Mouse (Mus musculus) cerebral cortex, adult 2 months (tissue): ENCODE results near the gene Pth2.

ENCODE experiments used
- whole genome bisulfite sequencing: fragments of 180-500 bp; shearing (Covaris S2); methylation state at CpG from one replicate; pipeline ENCODE4 v1.1.7; 2018; 5-methylcytosine and 5-hydroxymethylcytosine counted together

Gene Pth2

GRCm38 (mm10) chr7:45196994-45197393 is 16.2 kb downstream of the Pth2 start:
- 53% methylated on average over 5 of the region's 5 CpGs for WGBS

DNA sequence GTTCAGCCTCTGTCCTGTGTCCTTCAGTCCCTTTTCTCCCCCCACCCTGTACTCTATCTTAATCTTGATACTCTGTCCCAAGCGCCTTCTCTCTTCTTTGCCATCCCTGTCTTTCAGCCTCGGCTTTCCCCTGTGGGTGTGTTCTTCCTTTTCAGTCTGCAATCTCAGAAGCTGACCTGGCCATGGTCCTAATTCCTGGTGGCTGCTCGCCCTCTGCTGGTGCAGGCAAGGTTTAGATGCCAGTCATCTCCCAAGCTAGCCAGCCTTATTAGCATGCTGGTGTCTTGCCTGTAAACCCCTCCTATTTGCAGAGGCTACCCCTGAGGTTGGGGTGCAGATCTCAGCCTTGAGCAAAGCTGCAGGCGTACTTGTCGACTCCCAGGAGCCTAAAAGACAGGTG is 17.6 kb downstream of the Pth2 start:
- WGBS: 14% methylated on average over 5 of the region's 5 CpGs

- 49% methylated on average over 11 of the region's 11 CpGs for WGBS
These were observed 18.2 kb downstream of the Pth2 start for GRCm38 (mm10) chr7:45198961-45199360.

- WGBS: 30% methylated on average over 10 of the region's 10 CpGs
These were observed 21.9 kb downstream of the Pth2 start for GRCm38 (mm10) chr7:45202654-45203053.

- 7% methylated on average over 44 of the region's 44 CpGs for WGBS
These were observed 23.8 kb downstream of the Pth2 start, which contains the start of gene Ccdc155 for GRCm38 (mm10) chr7:45204380-45205143. TSS of gene Ccdc155 (minus strand) at chr7:45204892.

GRCm38 (mm10) chr7:45208260-45208659 is 27.5 kb downstream of the Pth2 start:
- 74% methylated on average over 6 of the region's 6 CpGs for WGBS

DNA sequence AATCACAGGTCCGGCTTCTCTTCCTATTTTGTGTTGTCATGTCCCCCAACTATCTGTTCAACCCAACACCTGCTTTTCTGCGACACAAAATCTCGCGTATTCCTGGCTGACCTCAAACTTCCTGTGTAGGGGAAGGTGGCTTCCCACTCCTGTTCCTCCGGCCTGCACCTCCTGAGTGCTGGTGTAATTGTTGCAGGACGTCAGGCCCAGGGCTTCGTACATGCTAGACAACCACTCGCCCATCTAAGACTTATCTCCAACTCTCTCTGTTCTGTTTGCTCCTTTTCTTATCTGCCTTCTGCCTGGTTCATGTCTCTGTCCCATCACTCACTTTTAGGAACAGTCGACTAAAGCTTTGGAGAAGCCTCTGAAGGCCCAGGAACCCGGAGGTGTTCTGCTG is 30.3 kb downstream of the Pth2 start:
- WGBS: 77% methylated on average over 10 of the region's 10 CpGs

- 10% methylated on average over 17 of the region's 17 CpGs for WGBS
These were observed 31.1 kb downstream of the Pth2 start, which contains the start of gene Dkkl1 for GRCm38 (mm10) chr7:45211851-45212251. TSS of gene Dkkl1 (minus strand) at chr7:45212147.

DNA sequence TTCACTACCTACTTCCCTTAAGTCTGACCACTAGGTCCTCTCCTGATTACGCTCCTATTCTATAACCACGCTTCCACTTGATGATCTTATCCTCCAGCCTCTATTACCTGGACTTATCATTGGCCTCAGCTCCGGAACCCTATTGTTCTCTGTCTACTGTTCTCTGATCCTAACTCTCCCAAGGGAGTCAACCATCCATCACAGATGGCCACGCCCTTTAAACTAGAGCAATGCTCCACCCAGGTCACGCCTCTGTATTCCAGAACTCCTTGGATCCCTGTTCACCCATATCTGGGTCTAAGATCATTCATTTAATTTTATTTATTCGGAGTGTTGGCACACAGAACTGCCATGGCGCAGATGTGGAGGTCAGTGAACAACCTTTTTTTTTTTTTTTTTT is 31.6 kb downstream of the Pth2 start:
- WGBS: 82% methylated on average over 7 of the region's 7 CpGs

- WGBS: 81% methylated on average over 5 of the region's 5 CpGs
These were observed 32.9 kb downstream of the Pth2 start for GRCm38 (mm10) chr7:45213708-45214107.

GRCm38 (mm10) chr7:45215673-45216441 is 35.1 kb downstream of the Pth2 start, which contains the start of gene Tead2:
TSS of gene Tead2 (plus strand) at chr7:45215753.
- WGBS: 3% methylated on average over 55 of the region's 55 CpGs

- WGBS: 17% methylated on average over 13 of the region's 13 CpGs
These were observed 35.8 kb downstream of the Pth2 start for GRCm38 (mm10) chr7:45216442-45217183.

- 91% methylated on average over 2 of the region's 2 CpGs for WGBS
These were observed 40.9 kb downstream of the Pth2 start for GRCm38 (mm10) chr7:45221680-45222079.

DNA sequence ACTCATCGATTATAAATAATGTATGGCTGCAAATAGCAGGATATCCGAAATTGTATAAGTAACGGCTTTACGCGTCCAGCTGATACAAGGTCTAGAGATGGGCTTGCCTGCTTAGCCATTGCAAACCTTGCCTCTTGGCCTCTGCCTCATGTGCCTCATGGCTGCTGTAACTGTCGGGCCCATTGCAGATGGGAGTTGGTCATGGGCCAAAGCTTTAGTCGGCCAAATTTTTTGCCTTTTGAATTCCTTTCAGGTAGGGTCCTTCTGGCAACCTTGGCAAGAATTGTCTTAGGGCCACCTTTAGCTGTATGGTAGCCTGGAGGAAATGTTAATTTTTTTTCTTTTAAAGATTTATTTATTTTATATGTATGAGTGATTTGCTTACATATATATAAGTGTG is 44.0 kb downstream of the Pth2 start:
- WGBS: 89% methylated on average over 7 of the region's 7 CpGs

- 98% methylated on average over 5 of the region's 5 CpGs for WGBS
These were observed 45.6 kb downstream of the Pth2 start for GRCm38 (mm10) chr7:45226421-45226820.

DNA sequence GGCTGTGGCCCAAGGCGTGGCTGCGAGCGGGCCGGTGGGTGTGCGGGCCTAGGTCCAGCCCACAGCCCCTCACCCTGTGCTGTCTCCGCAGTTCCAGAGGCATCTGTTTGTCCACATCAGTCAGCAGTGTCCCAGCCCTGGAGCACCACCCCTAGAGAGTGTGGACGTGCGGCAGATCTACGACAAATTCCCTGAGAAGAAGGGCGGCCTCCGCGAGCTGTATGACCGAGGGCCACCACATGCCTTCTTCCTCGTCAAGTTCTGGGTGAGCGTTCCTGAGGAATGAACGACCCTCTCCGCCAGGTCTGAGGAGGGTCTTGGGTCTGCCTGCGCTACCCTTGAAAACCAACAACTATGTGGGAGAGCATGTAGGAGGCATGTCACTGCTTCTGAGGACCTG is 47.8 kb downstream of the Pth2 start:
- 95% methylated on average over 18 of the region's 18 CpGs for WGBS

GRCm38 (mm10) chr7:45229046-45229445 is 48.3 kb downstream of the Pth2 start:
- WGBS: 97% methylated on average over 8 of the region's 8 CpGs

- 93% methylated on average over 7 of the region's 7 CpGs for WGBS
These were observed 48.8 kb downstream of the Pth2 start for GRCm38 (mm10) chr7:45229459-45230203.

DNA sequence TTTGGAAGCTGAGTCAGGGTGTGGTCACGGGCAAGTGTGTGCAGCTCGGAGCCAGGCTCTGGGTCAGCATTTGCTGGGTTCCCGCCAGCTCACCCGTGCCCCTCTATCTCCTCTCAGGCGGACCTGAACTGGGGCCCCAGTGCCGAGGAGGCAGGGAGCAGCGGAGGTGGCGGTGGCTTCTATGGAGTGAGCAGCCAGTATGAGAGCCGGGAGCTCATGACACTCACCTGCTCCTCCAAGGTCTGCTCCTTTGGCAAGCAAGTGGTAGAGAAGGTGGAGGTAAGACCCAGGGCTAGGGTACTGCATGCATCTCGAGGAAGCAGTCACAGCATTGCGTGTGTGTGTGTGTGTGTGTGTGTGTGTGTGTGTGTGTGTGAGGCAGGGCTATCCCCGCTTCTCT is 50.4 kb downstream of the Pth2 start:
- WGBS: 87% methylated on average over 12 of the region's 12 CpGs
